Mouse (Mus musculus) hematopoietic stem cell, adult 5-6 weeks (primary cell): ENCODE measurements around the gene Aatf. TPM values are rescaled to one million over a fixed set of nuclear protein-coding genes. Genes with fewer than 3 reads are reported as not detected.

Experiments used
- ATAC-seq, 2 experiments: fragments of 125-278 bp in 1 of 2; replicated peaks in 1 of 2; 2 replicates each; pipeline ENCODE4 v1.8.0; 2016 to 2017; ENCODE audit warnings: inconsistent platforms in 2 of 2, mild to moderate bottlenecking in 2 of 2, moderate number of reproducible peaks in 2 of 2, low read depth in 1 of 2, moderate TSS enrichment in 1 of 2; ENCODE audit not compliant: low FRiP score in 2 of 2, poor library complexity in 2 of 2, severe bottlenecking in 2 of 2, insufficient read depth in 1 of 2, low TSS enrichment in 1 of 2
- total RNA-seq: library from RNA; stranded (forward); fragments of 172-1452, 232-1000 nt; gene quantifications from 2 replicates; pipeline ENCODE4 v1.2.3, GENCODE M21; 2017

Aatf gene
- 106 and 107 TPM in 2 replicates for total RNA-seq

- ATAC-seq, result peak; percentile 82 to 98
These were observed at the start of gene Aatf for GRCm38 (mm10) chr11:84513171-84514116. Gene Aatf, minus strand, starts transcription at chr11:84513522.

- ATAC-seq, result no peak
These were observed 49.5 kb upstream of the Aatf start for GRCm38 (mm10) chr11:84562758-84563347.

DNA sequence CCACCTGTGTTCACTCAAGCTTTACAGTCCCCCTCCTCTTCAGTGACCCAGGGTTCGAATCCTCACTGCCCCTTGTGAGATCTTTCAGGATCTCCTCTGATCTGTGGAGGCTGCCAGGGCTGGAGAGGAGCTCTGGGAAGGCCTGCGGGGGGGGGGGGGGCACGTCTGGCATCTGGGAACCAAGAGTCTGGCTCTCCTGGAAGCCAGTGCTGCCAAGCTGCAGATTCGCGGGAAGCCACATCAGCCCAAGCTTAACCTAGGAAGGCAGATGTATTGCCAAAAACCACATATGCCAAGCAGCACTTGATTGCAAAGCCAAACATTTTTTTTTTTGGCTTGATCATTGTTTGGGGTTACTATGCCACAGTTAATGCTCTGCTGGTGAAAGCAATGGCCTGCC lies 48.2 kb upstream of the Aatf start:
- ATAC-seq, result no peak

- ATAC-seq, result no peak
These were observed 40.6 kb upstream of the Aatf start for GRCm38 (mm10) chr11:84553821-84554450.

GRCm38 (mm10) chr11:84551296-84551695 lies 38.0 kb upstream of the Aatf start:
- no peak for ATAC-seq

- ATAC-seq, result no peak
These were observed 36.0 kb upstream of the Aatf start for GRCm38 (mm10) chr11:84549258-84549791.

- no peak for ATAC-seq
These were observed 35.0 kb upstream of the Aatf start for GRCm38 (mm10) chr11:84548293-84548692.

DNA sequence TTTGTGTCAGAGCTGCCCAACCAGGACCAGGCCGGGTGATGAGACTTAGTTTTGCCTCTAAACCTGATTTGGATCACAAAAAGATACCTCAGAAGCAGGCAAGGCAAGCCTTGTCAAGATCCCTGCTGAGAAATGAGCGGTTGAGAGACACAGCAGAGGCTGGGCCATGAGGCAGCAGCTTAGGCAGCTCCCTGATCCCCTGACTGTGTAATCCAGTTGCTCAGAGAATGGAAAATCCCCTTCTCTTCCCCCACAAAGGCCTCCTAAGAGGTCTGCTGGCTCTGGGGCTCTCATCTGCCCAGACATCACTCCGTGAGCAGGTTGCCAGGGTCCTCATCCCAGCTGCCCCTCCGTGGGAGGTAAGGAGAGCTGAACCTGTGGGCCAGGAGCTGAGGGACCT lies 26.7 kb upstream of the Aatf start:
- ATAC-seq, result no peak

DNA sequence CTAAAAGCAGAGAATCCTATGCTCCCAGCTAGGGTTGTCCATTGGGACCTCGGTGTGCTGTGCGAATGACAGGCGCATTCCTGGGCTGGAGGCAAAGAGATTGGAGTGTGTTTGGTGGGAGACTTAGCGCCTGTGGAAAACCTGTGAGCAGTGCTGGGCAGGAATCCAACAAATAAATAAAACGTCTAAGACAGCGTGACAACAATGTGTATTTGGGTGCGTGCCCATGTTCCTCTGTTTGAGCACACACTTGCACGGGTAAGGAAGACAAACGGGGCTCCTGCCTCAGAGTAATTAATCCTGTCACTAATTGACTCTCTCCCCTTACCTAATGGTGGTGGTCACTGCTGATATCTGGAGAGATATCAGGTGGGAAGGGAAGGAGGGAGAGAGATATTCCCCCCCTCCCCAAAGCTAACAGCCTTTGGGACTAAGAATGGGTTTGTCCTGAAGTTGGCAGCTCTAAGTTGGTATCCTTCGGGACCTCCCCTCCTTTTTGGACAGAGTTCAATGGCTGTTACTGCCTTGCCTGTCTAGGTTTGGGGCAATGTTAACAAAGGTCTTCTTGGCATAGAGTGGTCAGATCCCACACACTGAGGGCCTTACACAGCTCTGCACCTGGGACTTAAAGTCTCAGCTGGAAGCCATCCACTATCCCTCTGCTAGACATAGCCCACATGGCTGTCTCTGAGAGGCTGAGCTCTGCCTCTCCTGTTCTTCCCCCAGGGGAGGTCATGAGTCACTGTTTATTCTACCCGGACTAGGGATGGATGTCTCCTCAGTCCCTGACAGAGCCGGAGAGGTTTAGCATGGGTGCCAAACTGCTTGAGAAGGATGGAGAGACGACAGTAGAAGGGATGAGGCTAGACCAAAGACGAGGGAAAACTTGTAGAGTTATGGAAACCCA lies 16.7 kb upstream of the Aatf start:
- no peak for ATAC-seq

- no peak for ATAC-seq
These were observed 15.9 kb upstream of the Aatf start for GRCm38 (mm10) chr11:84529143-84529755.

DNA sequence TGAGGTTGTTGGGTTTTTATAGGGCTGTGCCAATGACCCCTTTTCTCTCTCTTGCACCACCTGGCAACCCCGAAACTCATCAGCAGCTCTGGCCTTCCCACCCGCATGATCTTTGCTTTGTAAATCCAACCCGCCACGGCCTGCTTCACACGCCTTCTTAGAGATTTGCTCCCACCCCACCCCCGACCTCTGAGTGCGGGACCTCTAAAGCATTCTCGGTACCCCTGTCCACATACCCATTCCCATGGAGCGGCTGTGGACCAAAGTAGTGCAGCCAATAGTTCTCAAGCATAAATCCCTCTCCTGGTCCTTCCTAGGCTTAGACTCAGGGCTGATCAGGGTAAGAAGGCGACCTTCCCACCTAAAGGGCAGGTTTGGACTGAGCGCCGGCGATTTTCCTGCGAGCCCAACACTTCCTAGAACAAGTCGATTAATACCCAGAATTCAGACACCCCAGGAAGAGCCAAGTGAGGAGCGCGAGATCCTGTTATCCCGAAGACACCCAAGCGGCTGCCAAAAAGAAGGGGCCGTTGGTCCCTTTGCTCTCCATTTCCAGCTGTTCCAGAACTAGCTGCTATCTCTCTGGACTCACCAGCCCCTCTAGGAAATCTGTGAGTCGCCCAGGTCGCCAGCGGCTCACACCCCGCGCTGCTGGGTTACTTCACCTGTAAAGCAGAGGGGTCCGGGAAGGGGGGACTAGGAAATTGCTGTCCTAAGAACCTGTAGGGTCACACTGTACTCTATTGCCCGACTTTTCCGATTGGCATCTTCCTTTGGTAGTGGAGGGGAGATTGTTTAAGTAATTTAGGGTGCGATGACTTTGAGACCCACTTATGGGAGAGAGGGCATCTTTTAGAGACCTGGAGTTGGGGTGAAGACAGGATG lies 13.9 kb upstream of the Aatf start:
- no peak for ATAC-seq

- ATAC-seq, result no peak
These were observed 13.1 kb upstream of the Aatf start for GRCm38 (mm10) chr11:84526451-84526850.

DNA sequence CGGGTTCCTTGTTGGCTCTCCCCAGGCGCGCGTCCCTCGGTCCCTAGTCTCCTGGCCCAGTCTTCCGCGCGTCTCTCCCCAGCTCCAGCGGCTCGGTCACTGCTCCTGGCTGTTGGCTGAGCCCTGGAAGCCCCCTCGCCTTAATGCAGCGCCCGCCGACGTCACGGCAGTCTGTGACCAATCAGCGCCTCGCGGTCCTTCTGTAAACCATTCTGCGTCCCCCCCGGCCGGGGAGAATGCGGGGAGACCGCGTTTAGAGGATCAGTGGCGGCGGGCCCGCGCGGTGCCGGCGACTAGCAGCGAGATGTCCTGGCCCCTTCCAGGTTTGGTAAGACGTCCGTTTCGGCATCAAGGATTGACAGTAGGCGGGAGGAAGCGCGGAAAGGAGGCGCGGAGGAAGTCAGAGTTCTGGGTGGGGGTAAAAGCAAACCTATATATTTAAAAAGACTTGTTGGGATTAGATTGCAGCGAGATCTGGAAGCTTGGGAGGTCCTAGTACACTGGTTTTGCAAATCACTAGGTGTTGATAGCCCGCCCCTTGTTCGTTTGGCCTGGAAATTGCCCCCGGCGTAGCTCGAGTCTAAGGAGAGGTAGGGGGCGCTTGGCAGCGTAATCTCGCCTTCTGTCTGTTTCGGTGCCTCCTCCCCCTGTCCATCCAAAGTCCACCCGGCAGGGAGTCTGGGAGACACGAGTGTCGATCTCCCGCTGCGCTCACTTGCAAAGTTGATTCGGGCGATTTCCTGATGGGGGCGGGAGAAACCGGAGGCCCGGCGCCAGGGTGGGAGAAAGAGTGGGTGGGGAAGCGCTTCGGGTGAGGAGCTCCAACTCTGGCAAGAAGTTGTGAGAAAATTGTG lies 12.3 kb upstream of the Aatf start, which contains the start of gene Lhx1:
Gene Lhx1 (minus strand): TSS at position 115 of the 854 bp plus-strand sequence.
- no peak for ATAC-seq

- ATAC-seq, result no peak
These were observed 11.4 kb upstream of the Aatf start for GRCm38 (mm10) chr11:84524511-84525270.
